Mouse (Mus musculus) heart, embryonic 14.5 days (tissue): ENCODE results near the gene H1f0. TPM values are rescaled to one million over a fixed set of nuclear protein-coding genes. Genes with fewer than 3 reads are reported as not detected.
"Not testable (repeated sequence)": the region's sequence is repeated elsewhere in the genome, so short reads cannot be mapped to it uniquely, and the experiment has no call there.

ENCODE experiments used
- ATAC-seq: fragments of 200-750 bp; cut with Nextera tagmentation; 2 replicates; pipeline ENCODE4 v1.8.0; 2017; ENCODE audit warnings: low read depth, moderate TSS enrichment; ENCODE audit not compliant: insufficient number of reproducible peaks, insufficient read depth, low FRiP score
- H3K27ac ChIP-seq, 2 experiments: fragments of 200-500 bp in 1 of 2; fragments of 300-500 bp in 1 of 2; sonication (generic) in 1 of 2; replicated peaks in 1 of 2; 2 replicates each; pipeline ENCODE4 v1.5.1; 2012 to 2014; ENCODE audit warnings: low read depth in 2 of 2, low read length in 2 of 2, control low read depth in 1 of 2, mild to moderate bottlenecking in 1 of 2, mixed read lengths in 1 of 2; ENCODE audit not compliant: control insufficient read depth in 1 of 2, insufficient read depth in 1 of 2
- H3K27me3 ChIP-seq: fragments of 300-500 bp; sonication (generic); 2 replicates; pipeline ENCODE4 v1.6.1; 2014; ENCODE audit warnings: mild to moderate bottlenecking, low read length, control low read depth; ENCODE audit not compliant: control insufficient read depth, insufficient read depth
- H3K36me3 ChIP-seq: fragments of 300-500 bp; sonication (generic); 2 replicates; pipeline ENCODE4 v1.6.1; 2014; ENCODE audit warnings: mild to moderate bottlenecking, control low read depth, low read length, mixed read lengths; ENCODE audit not compliant: control insufficient read depth, insufficient read depth
- H3K4me1 ChIP-seq, 2 experiments: fragments of 200-500 bp in 1 of 2; fragments of 300-500 bp in 1 of 2; sonication (generic) in 1 of 2; 2 replicates each; pipeline ENCODE4 v1.6.1; 2012 to 2014; ENCODE audit warnings: low read length in 2 of 2, control low read depth in 1 of 2, mixed read lengths in 1 of 2; ENCODE audit not compliant: control insufficient read depth in 2 of 2, insufficient read depth in 2 of 2
- H3K4me2 ChIP-seq: fragments of 300-500 bp; sonication (generic); 2 replicates; pipeline ENCODE4 v1.6.1; 2014; ENCODE audit warnings: mild to moderate bottlenecking, low read length
- H3K4me3 ChIP-seq, 2 experiments: fragments of 200-500 bp in 1 of 2; fragments of 300-500 bp in 1 of 2; sonication (generic) in 1 of 2; 2 replicates each; pipeline ENCODE4 v1.5.1; 2012 to 2014; ENCODE audit warnings: low read length in 2 of 2, mild to moderate bottlenecking in 2 of 2, control low read depth in 1 of 2, low read depth in 1 of 2, moderate library complexity in 1 of 2; ENCODE audit not compliant: control insufficient read depth in 1 of 2, insufficient read depth in 1 of 2
- H3K9ac ChIP-seq: fragments of 300-500 bp; sonication (generic); 2 replicates; pipeline ENCODE4 v1.6.1; 2014; ENCODE audit warnings: mild to moderate bottlenecking, low read length
- H3K9me3 ChIP-seq: fragments of 300-500 bp; sonication (generic); 2 replicates; pipeline ENCODE4 v1.6.1; 2016; ENCODE audit warnings: low read length, control low read depth; ENCODE audit not compliant: control insufficient read depth
- WGBS: fragments of 180-500 bp; shearing (Covaris S2); extraction: QIAGEN DNeasy Blood & Tissue Kit; methylation state at CpG from one replicate; pipeline ENCODE4 v1.1.7; 2014; 5-methylcytosine and 5-hydroxymethylcytosine counted together
- polyA plus RNA-seq: library from polyadenylated mRNA; unstranded; fragments of >200 nt; fragmentation: Nextera tagmentation; extraction: Ambion mirVana; gene quantifications from 2 replicates; pipeline ENCODE4 v1.2.1, GENCODE M21; 2014

The H1f0 gene
- polyA plus RNA-seq, 1 experiment from 2014 or later, result 102 TPM

DNA sequence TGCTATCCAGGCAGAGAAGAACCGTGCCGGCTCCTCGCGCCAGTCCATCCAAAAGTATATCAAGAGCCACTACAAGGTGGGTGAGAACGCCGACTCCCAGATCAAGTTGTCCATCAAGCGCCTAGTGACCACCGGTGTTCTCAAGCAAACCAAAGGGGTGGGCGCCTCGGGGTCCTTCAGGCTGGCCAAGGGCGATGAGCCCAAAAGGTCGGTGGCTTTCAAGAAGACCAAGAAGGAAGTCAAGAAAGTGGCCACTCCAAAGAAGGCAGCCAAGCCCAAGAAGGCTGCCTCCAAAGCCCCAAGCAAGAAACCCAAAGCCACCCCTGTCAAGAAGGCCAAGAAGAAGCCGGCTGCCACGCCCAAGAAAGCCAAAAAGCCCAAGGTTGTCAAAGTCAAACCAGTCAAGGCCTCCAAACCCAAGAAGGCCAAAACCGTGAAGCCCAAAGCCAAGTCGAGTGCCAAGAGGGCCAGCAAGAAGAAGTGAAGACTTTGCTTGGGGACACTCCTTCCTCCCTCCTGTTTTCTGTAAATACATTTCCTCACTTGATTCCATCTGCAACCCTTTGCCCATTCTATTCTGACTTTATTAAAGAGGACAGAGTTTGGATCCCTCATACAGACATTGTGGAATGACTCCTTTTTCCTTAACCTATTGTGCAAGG, 704 bp downstream of the H1f0 start:
- Histone ChIP-seq H3K4me3 (peak overlapping the region; percentile 64 to 81), H3K9me3 (no peaks in the 10 kb centered on the region), H3K4me1 (peaks cover 24 to 27% of the 10 kb centered on the region in 2 experiments), H3K27me3 (no peaks in the 10 kb centered on the region), H3K36me3 (no peaks in the 10 kb centered on the region), H3K27ac (peak overlapping the region; percentile 85 to 95), H3K4me2 (peak overlapping the region; percentile 97), H3K9ac (peak overlapping the region; percentile 99)
- 24% methylated on average over 16 of the region's 16 CpGs for WGBS
- ATAC-seq, result no peak

GRCm38 (mm10) chr15:79029519-79030241, 1.4 kb downstream of the H1f0 start:
- peak overlapping the region; percentile 99 for H3K9ac ChIP-seq
- H3K27me3 ChIP-seq, result no peaks in the 10 kb centered on the region
- WGBS, result 11% methylated on average over 11 of the region's 11 CpGs
- ATAC-seq, result no peak
- H3K4me3 ChIP-seq, result peak overlapping the region; percentile 64 to 81
- H3K27ac ChIP-seq, result peak overlapping the region; percentile 28 to 95; a peak in 2 of 4 replicates
- no peaks in the 10 kb centered on the region for H3K9me3 ChIP-seq
- H3K4me2 ChIP-seq, result peak overlapping the region; percentile 97
- H3K4me1 ChIP-seq, result peaks cover 24 to 27% of the 10 kb centered on the region in 2 experiments
- H3K36me3 ChIP-seq, result no peaks in the 10 kb centered on the region

DNA sequence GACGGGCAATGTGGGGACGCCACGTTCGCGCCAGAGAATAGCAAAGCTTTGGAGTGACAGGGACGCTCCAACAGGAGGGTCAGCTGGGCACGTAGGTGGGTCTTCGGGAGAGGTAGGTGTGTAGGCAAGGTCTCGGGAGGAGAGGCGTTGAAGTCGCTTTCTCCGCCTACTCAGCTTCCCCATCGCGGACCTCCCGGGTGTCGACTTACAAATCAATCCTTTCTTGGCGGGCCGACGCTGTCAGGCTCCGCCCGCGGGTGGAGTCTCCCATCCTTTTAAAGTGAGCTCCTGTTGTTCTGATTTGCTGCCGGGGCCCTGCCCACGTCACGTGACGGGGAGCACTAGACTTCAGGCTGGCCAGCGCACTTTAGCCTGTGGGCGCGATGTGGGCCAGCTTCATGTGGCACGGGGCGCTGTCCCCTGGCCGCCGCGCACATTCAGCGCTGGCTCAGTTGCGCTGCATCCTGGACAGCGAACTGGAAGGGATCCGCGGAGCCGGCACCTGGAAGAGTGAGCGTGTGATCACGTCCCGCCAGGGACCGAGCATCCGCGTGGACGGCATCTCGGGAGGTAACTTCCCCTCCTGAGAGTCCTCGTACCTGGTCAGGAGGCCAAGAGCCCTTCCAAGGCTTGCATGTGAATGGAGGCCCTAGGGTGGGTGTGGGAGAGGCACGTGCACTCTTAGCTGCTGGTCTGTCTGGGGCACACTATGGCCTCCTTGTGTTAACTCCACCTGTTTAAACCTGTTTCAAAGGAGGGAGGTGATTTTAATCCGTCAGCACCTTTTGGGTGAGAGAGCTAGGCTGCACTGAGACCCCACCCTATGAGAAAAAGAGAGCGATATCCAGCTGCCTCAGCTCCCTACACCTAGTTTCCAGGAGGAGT, 2.5 kb downstream of the H1f0 start:
- Histone ChIP-seq H3K4me3 (peak overlapping the region; percentile 64 to 71), H3K27me3 (no peaks in the 10 kb centered on the region), H3K9ac (peak overlapping the region; percentile 99), H3K36me3 (no peaks in the 10 kb centered on the region), H3K27ac (peak overlapping the region; percentile 55 to 95; a peak in 3 of 4 replicates), H3K9me3 (no peaks in the 10 kb centered on the region), H3K4me1 (peaks cover 19 to 27% of the 10 kb centered on the region in 2 experiments), H3K4me2 (peak overlapping the region; percentile 97)
- 1% methylated on average over 52 of the region's 52 CpGs for WGBS
- ATAC-seq, result peak; percentile 75

GRCm38 (mm10) chr15:79031908-79032307, 3.7 kb downstream of the H1f0 start:
- H3K36me3 ChIP-seq, H3K9me3 ChIP-seq, H3K27ac ChIP-seq, H3K9ac ChIP-seq, H3K4me3 ChIP-seq, H3K4me2 ChIP-seq, H3K27me3 ChIP-seq, ATAC-seq: not testable (repeated sequence)
- peaks cover 17 to 26% of the 10 kb centered on the region in 2 experiments for H3K4me1 ChIP-seq
- 87% methylated on average over 5 of the region's 5 CpGs for WGBS

DNA sequence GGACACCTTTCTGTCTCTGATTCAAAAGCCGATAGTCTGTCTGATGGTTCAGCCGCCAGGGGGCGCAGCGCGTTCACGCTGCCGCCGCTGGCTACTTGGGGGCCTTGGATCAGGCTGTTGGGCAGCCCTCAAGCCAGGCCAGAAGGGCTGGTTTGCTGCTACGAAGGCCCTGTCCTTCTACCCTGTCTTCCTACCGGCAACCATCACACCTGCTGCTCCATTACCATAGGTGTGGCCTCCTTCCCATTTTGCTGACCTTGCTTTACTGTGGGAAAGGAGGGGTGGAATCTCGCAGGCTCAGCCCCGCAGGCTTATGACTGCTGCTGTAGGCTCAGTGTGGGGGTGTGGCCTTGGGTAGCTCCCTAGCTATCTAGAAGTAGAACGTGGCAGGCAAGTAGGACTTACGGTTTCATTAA, 9.7 kb downstream of the H1f0 start:
- Histone ChIP-seq H3K4me1 (peaks cover 10 to 22% of the 10 kb centered on the region in 2 experiments), H3K4me3 (no peak overlapping the region), H3K9ac (peak overlapping the region; percentile 38; the same call in 1 of the 2 replicates), H3K36me3 (no peaks in the 10 kb centered on the region), H3K9me3 (no peaks in the 10 kb centered on the region), H3K4me2 (peak overlapping the region; percentile 44), H3K27me3 (peaks cover 36% of the 10 kb centered on the region), H3K27ac (no peak overlapping the region)
- no peak for ATAC-seq
- 8% methylated on average over 14 of the region's 14 CpGs for WGBS

DNA sequence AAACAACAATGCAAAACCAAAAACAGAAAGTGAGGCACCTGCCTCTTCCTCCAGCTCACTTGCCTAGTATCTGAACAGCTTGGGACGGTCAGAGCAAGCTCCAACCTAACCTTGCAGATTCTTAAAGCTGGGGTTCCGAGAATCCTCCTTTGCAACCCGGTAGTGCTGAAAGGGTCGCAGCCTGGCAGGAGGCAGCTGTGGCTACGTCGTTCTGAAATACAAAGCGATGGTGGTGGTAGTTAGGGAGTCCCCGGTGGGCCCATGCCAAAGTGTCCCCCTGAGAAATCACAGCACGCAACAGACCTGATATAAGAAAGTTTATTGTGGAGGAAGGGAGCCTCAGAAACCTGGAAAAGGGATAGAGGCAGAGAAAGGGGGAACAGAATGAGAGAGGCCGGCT, 10.1 kb downstream of the H1f0 start:
- Histone ChIP-seq H3K9me3 (no peaks in the 10 kb centered on the region), H3K27me3 (peaks cover 40% of the 10 kb centered on the region), H3K27ac (no peak overlapping the region), H3K9ac (peak overlapping the region; percentile 38; the same call in 1 of the 2 replicates), H3K36me3 (no peaks in the 10 kb centered on the region), H3K4me2 (0 out of 2 replicates have a peak overlapping the region, but pooled peaks have one; percentile 44), H3K4me3 (no peak overlapping the region), H3K4me1 (peaks cover 10 to 26% of the 10 kb centered on the region in 2 experiments)
- 65% methylated on average over 10 of the region's 10 CpGs for WGBS
- no peak for ATAC-seq

GRCm38 (mm10) chr15:79038853-79039252, 10.6 kb downstream of the H1f0 start:
- WGBS, result 14% methylated on average over 7 of the region's 7 CpGs
- no peaks in the 10 kb centered on the region for H3K36me3 ChIP-seq
- no peak overlapping the region for H3K4me2 ChIP-seq
- ATAC-seq, result peak; percentile 64
- H3K4me3 ChIP-seq, result no peak overlapping the region
- no peak overlapping the region for H3K27ac ChIP-seq
- no peak overlapping the region for H3K9ac ChIP-seq
- H3K9me3 ChIP-seq, result no peaks in the 10 kb centered on the region
- peaks cover 10 to 28% of the 10 kb centered on the region in 2 experiments for H3K4me1 ChIP-seq
- H3K27me3 ChIP-seq, result peaks cover 45% of the 10 kb centered on the region
